Mouse (Mus musculus) midbrain, embryonic 11.5 days (tissue): ENCODE data around the gene Cope. TPM values are rescaled to one million over a fixed set of nuclear protein-coding genes. Genes with fewer than 3 reads are reported as not detected.

Experiments
- ATAC-seq: fragments of 200-750 bp; cut with Nextera tagmentation; 2 replicates; pipeline ENCODE4 v1.8.0; 2017; ENCODE audit warnings: moderate TSS enrichment, moderate library complexity; ENCODE audit not compliant: low FRiP score
- DNase-seq: peaks from one replicate; pipeline ENCODE4 v3.0.0; 2015; ENCODE audit warnings: low spot score; ENCODE audit errors: missing footprints
- H3K27ac ChIP-seq: fragments of 300-500 bp; sonication (generic); 2 replicates; pipeline ENCODE4 v1.5.1; 2014; ENCODE audit warnings: low read depth, low read length
- H3K27me3 ChIP-seq: fragments of 300-500 bp; sonication (generic); 2 replicates; pipeline ENCODE4 v1.6.1; 2014; ENCODE audit warnings: mild to moderate bottlenecking, low read length, moderate library complexity, mixed read lengths; ENCODE audit not compliant: control insufficient read depth, insufficient read depth
- H3K36me3 ChIP-seq: fragments of 300-500 bp; sonication (generic); 2 replicates; pipeline ENCODE4 v1.6.1; 2014; ENCODE audit warnings: mild to moderate bottlenecking, low read length, moderate library complexity, mixed read lengths; ENCODE audit not compliant: control insufficient read depth, insufficient read depth
- H3K4me1 ChIP-seq: fragments of 300-500 bp; sonication (generic); 2 replicates; pipeline ENCODE4 v1.6.1; 2014; ENCODE audit warnings: low read length; ENCODE audit not compliant: control insufficient read depth, insufficient read depth
- H3K4me2 ChIP-seq: fragments of 300-500 bp; sonication (generic); 2 replicates; pipeline ENCODE4 v1.6.1; 2014; ENCODE audit warnings: mild to moderate bottlenecking, moderate library complexity
- H3K4me3 ChIP-seq: fragments of 300-500 bp; sonication (generic); 2 replicates; pipeline ENCODE4 v1.5.1; 2014; ENCODE audit warnings: low read depth, low read length
- H3K9ac ChIP-seq: fragments of 300-500 bp; sonication (generic); 2 replicates; pipeline ENCODE4 v1.6.1; 2014; ENCODE audit warnings: low read length
- H3K9me3 ChIP-seq: fragments of 300-500 bp; sonication (generic); 2 replicates; pipeline ENCODE4 v1.6.1; 2016; ENCODE audit warnings: low read length; ENCODE audit not compliant: control insufficient read depth
- WGBS: fragments of 180-500 bp; shearing (Covaris S2); extraction: QIAGEN DNeasy Blood & Tissue Kit; methylation state at CpG from one replicate; pipeline ENCODE4 v1.1.7; 2014; 5-methylcytosine and 5-hydroxymethylcytosine counted together
- polyA plus RNA-seq: library from polyadenylated mRNA; unstranded; fragments of >200 nt; fragmentation: Nextera tagmentation; extraction: Ambion mirVana; gene quantifications from 2 replicates; pipeline ENCODE4 v1.2.1, GENCODE M21; 2014

The Cope gene
- polyA plus RNA-seq, 1 experiment from 2014 or later = 240 TPM

DNA sequence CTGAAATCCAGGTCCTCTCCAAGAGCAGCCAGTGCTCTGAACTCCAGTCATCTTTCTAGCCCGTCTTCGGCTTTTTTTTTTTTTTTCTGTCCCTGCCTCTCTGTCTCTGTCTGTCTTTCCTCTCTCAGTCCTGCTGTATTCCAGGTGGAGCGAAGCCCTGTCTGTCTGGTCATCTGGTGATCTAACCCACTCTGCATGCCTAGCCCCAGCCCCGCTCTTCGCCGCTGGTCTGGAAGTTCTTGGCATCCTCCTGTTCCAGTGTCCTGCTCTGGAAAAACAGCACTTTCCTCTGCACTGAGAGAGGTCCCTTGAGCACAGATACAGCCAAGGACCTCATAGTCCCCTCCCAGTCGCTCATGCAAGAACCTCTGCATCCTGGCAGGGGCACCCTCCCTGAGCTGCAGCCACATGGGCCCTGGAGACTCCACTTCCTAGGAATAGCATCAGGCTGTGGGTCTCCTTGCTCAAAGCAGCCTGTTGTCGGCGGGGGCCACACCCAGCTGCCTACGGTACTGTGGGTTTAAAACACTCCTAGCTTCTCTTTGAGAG lies 59.2 kb downstream of the Cope start:
- H3K9ac ChIP-seq = no peak overlapping the region
- WGBS = 80% methylated on average over 10 of the region's 10 CpGs

More for the DNA sequence above, 59.2 kb downstream of the Cope start:
- Histone ChIP-seq H3K27ac (no peak overlapping the region), H3K36me3 (no peaks in the 10 kb centered on the region), H3K4me1 (no peaks in the 10 kb centered on the region), H3K27me3 (no peaks in the 10 kb centered on the region), H3K4me2 (no peak overlapping the region), H3K9me3 (no peaks in the 10 kb centered on the region), H3K4me3 (no peak overlapping the region)
- no peak for ATAC-seq
- no peak for DNase-seq

Other genes with a start within 250 kb of the Cope start
- 0.95 and 1.6 TPM in 2 replicates for gene Tm6sf2, start 229.6 kb upstream of the Cope start, polyA plus RNA-seq
- 0.04 and 0.22 TPM in 2 replicates for gene Hapln4, start 219.1 kb upstream of the Cope start, polyA plus RNA-seq
- gene Ncan, start 181.6 kb upstream of the Cope start, polyA plus RNA-seq = 47.2 and 52.4 TPM in 2 replicates
- 14.3 and 16.9 TPM in 2 replicates for gene Nr2c2ap, start 171.2 kb upstream of the Cope start, polyA plus RNA-seq
- gene Rfxank, start 163.4 kb upstream of the Cope start, polyA plus RNA-seq = 10.8 and 11.7 TPM in 2 replicates
- gene Borcs8, start 163.0 kb upstream of the Cope start, polyA plus RNA-seq = 37.4 and 41.3 TPM in 2 replicates
- 0.23 and 0.40 TPM in 2 replicates for gene Mef2b, start 162.8 kb upstream of the Cope start, polyA plus RNA-seq
- 28.6 and 33.3 TPM in 2 replicates for gene Tmem161a, start 130.2 kb upstream of the Cope start, polyA plus RNA-seq
- 1.6 and 2.1 TPM in 2 replicates for gene Slc25a42, start 90.2 kb upstream of the Cope start, polyA plus RNA-seq
- 42.4 and 47.5 TPM in 2 replicates for gene Sugp2, start 68.3 kb upstream of the Cope start, polyA plus RNA-seq
- 27.3 and 31.1 TPM in 2 replicates for gene Armc6, start 68.1 kb upstream of the Cope start, polyA plus RNA-seq
- gene Homer3, start 19.7 kb upstream of the Cope start, polyA plus RNA-seq = 50.5 and 61.2 TPM in 2 replicates
- 45.7 and 49.7 TPM in 2 replicates for gene Ddx49, start within 50 bp of the Cope start, polyA plus RNA-seq
- 5.5 and 7.0 TPM in 2 replicates for gene Cers1, start 13.3 kb downstream of the Cope start, polyA plus RNA-seq
- gene Gdf1, start 27.3 kb downstream of the Cope start, polyA plus RNA-seq = 0.43 and 1.3 TPM in 2 replicates
- 19.6 and 19.8 TPM in 2 replicates for gene Upf1, start 50.8 kb downstream of the Cope start, polyA plus RNA-seq
- gene Comp, start 71.0 kb downstream of the Cope start, polyA plus RNA-seq = 0.21 TPM in 1 of 2 replicates, not detected in the other
- gene Crtc1, start 137.1 kb downstream of the Cope start, polyA plus RNA-seq = 11.8 and 12.9 TPM in 2 replicates
- gene Klhl26, start 174.4 kb downstream of the Cope start, polyA plus RNA-seq = 12.6 and 13.1 TPM in 2 replicates
- 12.3 TPM in 2 replicates for gene Tmem59l, start 184.8 kb downstream of the Cope start, polyA plus RNA-seq
- gene Crlf1, start 190.6 kb downstream of the Cope start, polyA plus RNA-seq = 0.23 and 0.90 TPM in 2 replicates
- 126 and 129 TPM in 2 replicates for gene Rex1bd, start 204.2 kb downstream of the Cope start, polyA plus RNA-seq
- 774 and 852 TPM in 2 replicates for gene Uba52, start 208.3 kb downstream of the Cope start, polyA plus RNA-seq
- 203 and 215 TPM in 2 replicates for gene Fkbp8, start 225.2 kb downstream of the Cope start, polyA plus RNA-seq
- 48.0 and 50.0 TPM in 2 replicates for gene Kxd1, start 225.4 kb downstream of the Cope start, polyA plus RNA-seq
- gene Ell, start 236.9 kb downstream of the Cope start, polyA plus RNA-seq = 13.0 TPM in 2 replicates